Mouse (Mus musculus): Measurements from ENCODE around the gene Gm43064. TPM values are rescaled to one million over a fixed set of nuclear protein-coding genes. Genes with fewer than 3 reads are reported as not detected.
"Not testable (repeated sequence)": the region's sequence is repeated elsewhere in the genome, so short reads cannot be mapped to it uniquely, and the experiment has no call there.

The Gm43064 gene
- total and polyA plus RNA-seq, 2 experiments from 2014 or later = 0.37 to 0.50 TPM

DNA sequence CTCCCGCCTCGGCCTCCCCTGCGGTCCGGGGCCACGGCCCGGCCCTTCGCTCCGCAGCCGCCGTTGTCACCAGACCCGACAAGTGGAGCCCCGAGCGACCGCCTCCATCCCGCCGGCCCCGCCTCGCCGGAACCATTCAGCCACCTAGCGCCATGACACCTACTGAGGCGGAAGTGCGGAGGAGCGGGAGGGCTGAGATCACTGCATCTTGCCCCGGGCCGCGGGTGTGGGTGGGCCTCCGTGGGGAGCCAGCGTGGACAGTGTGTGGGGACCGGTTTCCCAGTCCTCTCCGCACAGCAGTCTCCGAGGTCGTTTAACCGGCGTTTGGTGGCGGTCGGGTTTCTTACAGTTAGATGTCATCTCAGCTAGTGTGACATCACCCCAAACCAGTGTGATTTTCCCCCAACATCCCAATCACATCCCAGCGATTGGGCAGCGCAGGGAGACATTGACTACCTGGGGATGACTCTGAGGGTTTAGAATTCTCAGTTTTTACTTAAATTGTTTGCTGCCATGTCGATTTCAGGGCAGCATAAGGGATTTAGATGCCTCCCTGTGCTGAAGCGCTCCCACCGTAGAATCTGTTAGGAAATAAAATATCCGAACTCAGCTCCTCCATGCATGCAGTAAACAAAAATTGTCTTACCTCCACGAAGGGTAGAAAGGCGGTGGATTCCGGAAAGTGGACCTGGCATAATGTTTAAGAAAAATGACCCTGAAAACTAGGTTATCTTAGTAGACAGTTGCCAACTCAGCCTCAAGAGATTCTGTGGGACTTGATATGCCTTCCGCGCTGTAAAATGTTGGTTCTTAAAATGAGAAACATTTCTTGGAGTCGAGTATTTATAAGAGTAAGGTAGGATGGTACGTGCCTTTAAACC lies 17.9 kb upstream of the Gm43064 start, which contains the start of gene Hipk1:
TSS of gene Hipk1 (minus strand) at position 334 of the 881 bp plus-strand sequence.
- DNase-seq (ENCODE audit: low spot score) = peak; percentile 90
- peak within 1 kb of the TSS; percentile 97 for H3K9ac ChIP-seq (replicated peaks; ENCODE audit: low read depth, low read length)
- H3K27ac ChIP-seq (ENCODE audit: low read depth) = peak within 1 kb of the TSS; percentile 95
- H3K9me3 ChIP-seq (replicated peaks; ENCODE audit: control insufficient read depth, low read length) = no peaks in the 10 kb centered on the region
- TF ChIP-seq EP300 (IDR thresholded peaks at IDR 0.05; ENCODE audit: low read depth) (0 out of 2 replicates have a peak, but pooled peaks have one; percentile 21), CTCF (IDR thresholded peaks at IDR 0.05; ENCODE audit: low read depth) (0 out of 2 replicates have a peak, but pooled peaks have one; percentile 4)
- peak within 1 kb of the TSS; percentile 97 for H3K4me3 ChIP-seq (ENCODE audit: low read depth, low read length)
- H3K4me2 ChIP-seq (ENCODE audit: low read depth, low read length) = peak within 1 kb of the TSS; percentile 83
- WGBS = 10% methylated on average over 41 of the region's 49 CpGs
- ATAC-seq (ENCODE audit: insufficient read depth, low read depth) = peak; percentile 94
- H3K4me1 ChIP-seq (ENCODE audit: control insufficient read depth, insufficient read depth) = peaks cover 24% of the 10 kb centered on the region
- H3K27me3 ChIP-seq (ENCODE audit: control insufficient read depth, insufficient read depth, low read length) = no peaks in the 10 kb centered on the region
- no peaks in the 10 kb centered on the region for H3K36me3 ChIP-seq (replicated peaks; ENCODE audit: control insufficient read depth, insufficient read depth, low read length)

- peak overlapping the region; percentile 95 for H3K27ac ChIP-seq (ENCODE audit: low read depth)
- peaks cover 23% of the 10 kb centered on the region for H3K4me1 ChIP-seq (ENCODE audit: control insufficient read depth, insufficient read depth)
- peak overlapping the region; percentile 83 for H3K4me2 ChIP-seq (ENCODE audit: low read depth, low read length)
- H3K9ac ChIP-seq (replicated peaks; ENCODE audit: low read depth, low read length); DNase-seq (ENCODE audit: low spot score); ATAC-seq (ENCODE audit: insufficient read depth, low read depth); H3K9me3 ChIP-seq (replicated peaks; ENCODE audit: control insufficient read depth, low read length); H3K36me3 ChIP-seq (replicated peaks; ENCODE audit: control insufficient read depth, insufficient read depth, low read length); H3K27me3 ChIP-seq (ENCODE audit: control insufficient read depth, insufficient read depth, low read length): not testable (repeated sequence)
- H3K4me3 ChIP-seq (ENCODE audit: low read depth, low read length) = 0 out of 2 replicates have a peak overlapping the region, but pooled peaks have one; percentile 97
- WGBS = 71% methylated on average over 5 of the region's 5 CpGs
Observed at GRCm38 (mm10) chr3:103792111-103792406, 17.3 kb upstream of the Gm43064 start.

- H3K9ac ChIP-seq (replicated peaks; ENCODE audit: low read depth, low read length) = no peak overlapping the region
- no peak overlapping the region for H3K4me2 ChIP-seq (ENCODE audit: low read depth, low read length)
- H3K27ac ChIP-seq (ENCODE audit: low read depth) = peak overlapping the region; percentile 95
- peak; percentile 36 for DNase-seq (ENCODE audit: low spot score)
- H3K9me3 ChIP-seq (replicated peaks; ENCODE audit: control insufficient read depth, low read length) = no peaks in the 10 kb centered on the region
- H3K27me3 ChIP-seq (ENCODE audit: control insufficient read depth, insufficient read depth, low read length) = no peaks in the 10 kb centered on the region
- WGBS = 64% methylated on average over 1 of the region's 1 CpGs
- no peak overlapping the region for H3K4me3 ChIP-seq (ENCODE audit: low read depth, low read length)
- peaks cover 20% of the 10 kb centered on the region; the same call in 1 of the 2 replicates for H3K4me1 ChIP-seq (ENCODE audit: control insufficient read depth, insufficient read depth)
- TF ChIP-seq EP300 (IDR thresholded peaks at IDR 0.05; ENCODE audit: low read depth) (peak; percentile 65; the same call in 1 of the 2 replicates), CTCF (IDR thresholded peaks at IDR 0.05; ENCODE audit: low read depth) (no peak)
- no peak for ATAC-seq (ENCODE audit: insufficient read depth, low read depth)
- no peaks in the 10 kb centered on the region for H3K36me3 ChIP-seq (replicated peaks; ENCODE audit: control insufficient read depth, insufficient read depth, low read length)
Observed at GRCm38 (mm10) chr3:103792566-103792965, 16.8 kb upstream of the Gm43064 start.

DNA sequence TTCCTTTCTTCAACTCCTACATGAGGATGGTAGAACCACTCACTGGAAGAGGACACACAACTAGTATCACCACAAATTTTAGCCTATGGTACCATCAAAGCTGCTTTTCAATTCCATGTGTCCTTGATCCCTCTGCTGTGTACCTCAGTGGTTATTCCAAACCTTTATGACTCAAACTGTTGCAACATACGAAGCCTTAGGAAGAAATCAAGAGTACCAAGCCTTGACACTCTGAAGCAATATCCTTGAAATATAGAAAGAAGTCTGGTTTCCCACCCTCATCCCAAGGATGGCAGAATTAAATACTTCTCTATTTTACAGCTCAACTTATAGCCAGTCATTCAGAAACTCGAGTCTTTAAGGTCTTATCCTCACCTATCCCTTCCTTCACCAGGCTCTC lies 13.0 kb upstream of the Gm43064 start:
- Histone ChIP-seq H3K4me3 (ENCODE audit: low read depth, low read length) (no peak overlapping the region), H3K27ac (ENCODE audit: low read depth) (no peak overlapping the region), H3K4me1 (ENCODE audit: control insufficient read depth, insufficient read depth) (peaks cover 7% of the 10 kb centered on the region), H3K27me3 (ENCODE audit: control insufficient read depth, insufficient read depth, low read length) (no peaks in the 10 kb centered on the region), H3K36me3 (replicated peaks; ENCODE audit: control insufficient read depth, insufficient read depth, low read length) (no peaks in the 10 kb centered on the region), H3K9ac (replicated peaks; ENCODE audit: low read depth, low read length) (no peak overlapping the region), H3K4me2 (ENCODE audit: low read depth, low read length) (no peak overlapping the region), H3K9me3 (replicated peaks; ENCODE audit: control insufficient read depth, low read length) (no peaks in the 10 kb centered on the region)
- ATAC-seq (ENCODE audit: insufficient read depth, low read depth) (no peak), DNase-seq (ENCODE audit: low spot score) (no peak)
- no peak for TF ChIP-seq CTCF (IDR thresholded peaks at IDR 0.05; ENCODE audit: low read depth)
- TF ChIP-seq EP300 (IDR thresholded peaks at IDR 0.05; ENCODE audit: low read depth) = no peak
- 59% methylated on average over 2 of the region's 2 CpGs for WGBS

- Histone ChIP-seq H3K4me3 (ENCODE audit: low read depth, low read length) (no peak overlapping the region), H3K9ac (replicated peaks; ENCODE audit: low read depth, low read length) (no peak overlapping the region), H3K27ac (ENCODE audit: low read depth) (no peak overlapping the region), H3K4me2 (ENCODE audit: low read depth, low read length) (no peak overlapping the region), H3K9me3 (replicated peaks; ENCODE audit: control insufficient read depth, low read length) (no peaks in the 10 kb centered on the region), H3K4me1 (ENCODE audit: control insufficient read depth, insufficient read depth) (peaks cover 9% of the 10 kb centered on the region; the same call in 1 of the 2 replicates), H3K36me3 (replicated peaks; ENCODE audit: control insufficient read depth, insufficient read depth, low read length) (peaks cover 15% of the 10 kb centered on the region), H3K27me3 (ENCODE audit: control insufficient read depth, insufficient read depth, low read length) (no peaks in the 10 kb centered on the region)
- DNase-seq (ENCODE audit: low spot score) (no peak), ATAC-seq (ENCODE audit: insufficient read depth, low read depth) (no peak)
- WGBS = 39% methylated on average over 2 of the region's 2 CpGs
- no peak for TF ChIP-seq CTCF (IDR thresholded peaks at IDR 0.05; ENCODE audit: low read depth)
- no peak for TF ChIP-seq EP300 (IDR thresholded peaks at IDR 0.05; ENCODE audit: low read depth)
Observed at GRCm38 (mm10) chr3:103799507-103799906, 9.9 kb upstream of the Gm43064 start.

All from heart, postnatal 0 days (tissue).